Mouse (Mus musculus): ENCODE results near the gene Prkce. TPM values are rescaled to one million over a fixed set of nuclear protein-coding genes. Genes with fewer than 3 reads are reported as not detected.

The Prkce gene
- polyA plus RNA-seq, 1 experiment from 2014 or later = 6.7 TPM

GRCm38 (mm10) chr17:86286747-86287271 lies 119.2 kb downstream of the Prkce start:
- 63% methylated on average over 7 of the region's 7 CpGs for WGBS
- Histone ChIP-seq H3K9ac (no peak overlapping the region), H3K27me3 (no peaks in the 10 kb centered on the region), H3K36me3 (no peaks in the 10 kb centered on the region), H3K9me3 (no peaks in the 10 kb centered on the region), H3K4me2 (no peak overlapping the region), H3K27ac (no peak overlapping the region), H3K4me1 (peaks cover 24% of the 10 kb centered on the region), H3K4me3 (no peak overlapping the region)
- 0 out of 2 replicates have a peak, but pooled peaks have one; percentile 35 for ATAC-seq (ENCODE audit: borderline replicate concordance, extremely low read depth, low FRiP score, low TSS enrichment)

- Histone ChIP-seq H3K4me3 (no peak overlapping the region), H3K4me2 (no peak overlapping the region), H3K4me1 (peaks cover 16% of the 10 kb centered on the region; the same call in 1 of the 2 replicates), H3K36me3 (no peaks in the 10 kb centered on the region), H3K27me3 (no peaks in the 10 kb centered on the region), H3K9me3 (no peaks in the 10 kb centered on the region), H3K9ac (no peak overlapping the region), H3K27ac (no peak overlapping the region)
- no peak for ATAC-seq (ENCODE audit: borderline replicate concordance, extremely low read depth, low FRiP score, low TSS enrichment)
- 80% methylated on average over 6 of the region's 6 CpGs for WGBS
These were observed 125.1 kb downstream of the Prkce start for GRCm38 (mm10) chr17:86292711-86293110.

- 41% methylated on average over 8 of the region's 10 CpGs for WGBS
- H3K4me3 ChIP-seq = no peak overlapping the region; the same call in 1 of the 2 replicates
- ATAC-seq (ENCODE audit: borderline replicate concordance, extremely low read depth, low FRiP score, low TSS enrichment) = peak; percentile 48; the same call in 1 of the 2 replicates
These were observed 125.7 kb downstream of the Prkce start for GRCm38 (mm10) chr17:86293247-86293744.

GRCm38 (mm10) chr17:86299576-86299975 lies 132.0 kb downstream of the Prkce start:
- H3K4me1 ChIP-seq = peaks cover 36% of the 10 kb centered on the region
- no peaks in the 10 kb centered on the region for H3K27me3 ChIP-seq
- no peak overlapping the region for H3K27ac ChIP-seq
- no peak overlapping the region for H3K9ac ChIP-seq
- H3K36me3 ChIP-seq = no peaks in the 10 kb centered on the region
- H3K4me2 ChIP-seq = no peak overlapping the region
- no peak overlapping the region for H3K4me3 ChIP-seq
- ATAC-seq (ENCODE audit: borderline replicate concordance, extremely low read depth, low FRiP score, low TSS enrichment) = no peak
- 48% methylated on average over 3 of the region's 3 CpGs for WGBS
- no peaks in the 10 kb centered on the region for H3K9me3 ChIP-seq

More at GRCm38 (mm10) chr17:86293247-86293744, 125.7 kb downstream of the Prkce start:
- peaks cover 16% of the 10 kb centered on the region; the same call in 1 of the 2 replicates for H3K4me1 ChIP-seq
- H3K36me3 ChIP-seq = no peaks in the 10 kb centered on the region
- H3K27ac ChIP-seq = no peak overlapping the region
- H3K27me3 ChIP-seq = no peaks in the 10 kb centered on the region
- no peaks in the 10 kb centered on the region for H3K9me3 ChIP-seq
- H3K4me2 ChIP-seq = peak overlapping the region; percentile 32
- H3K9ac ChIP-seq = no peak overlapping the region

GRCm38 (mm10) chr17:86300774-86301595 lies 133.4 kb downstream of the Prkce start:
- Histone ChIP-seq H3K27ac (peak overlapping the region; percentile 84), H3K4me1 (peaks cover 44% of the 10 kb centered on the region), H3K9me3 (no peaks in the 10 kb centered on the region), H3K36me3 (no peaks in the 10 kb centered on the region), H3K4me3 (0 out of 2 replicates have a peak overlapping the region, but pooled peaks have one; percentile 7), H3K27me3 (no peaks in the 10 kb centered on the region), H3K4me2 (peak overlapping the region; percentile 41), H3K9ac (0 out of 2 replicates have a peak overlapping the region, but pooled peaks have one; percentile 10)
- peak; percentile 52; the same call in 1 of the 2 replicates for ATAC-seq (ENCODE audit: borderline replicate concordance, extremely low read depth, low FRiP score, low TSS enrichment)
- 39% methylated on average over 22 of the region's 22 CpGs for WGBS

- H3K9me3 ChIP-seq = no peaks in the 10 kb centered on the region
- H3K27me3 ChIP-seq = no peaks in the 10 kb centered on the region
- WGBS = 69% methylated on average over 11 of the region's 11 CpGs
- peak overlapping the region; percentile 78 for H3K27ac ChIP-seq
- no peak for ATAC-seq (ENCODE audit: borderline replicate concordance, extremely low read depth, low FRiP score, low TSS enrichment)
- H3K36me3 ChIP-seq = no peaks in the 10 kb centered on the region
- H3K4me3 ChIP-seq = no peak overlapping the region
- H3K9ac ChIP-seq = no peak overlapping the region
- no peak overlapping the region for H3K4me2 ChIP-seq
- H3K4me1 ChIP-seq = peaks cover 44% of the 10 kb centered on the region
These were observed 134.7 kb downstream of the Prkce start for GRCm38 (mm10) chr17:86302266-86302665.

- Histone ChIP-seq H3K4me1 (peaks cover 44% of the 10 kb centered on the region), H3K9me3 (no peaks in the 10 kb centered on the region), H3K4me3 (no peak overlapping the region), H3K4me2 (no peak overlapping the region), H3K27me3 (no peaks in the 10 kb centered on the region), H3K27ac (peak overlapping the region; percentile 78), H3K36me3 (no peaks in the 10 kb centered on the region), H3K9ac (no peak overlapping the region)
- 67% methylated on average over 14 of the region's 14 CpGs for WGBS
- ATAC-seq (ENCODE audit: borderline replicate concordance, extremely low read depth, low FRiP score, low TSS enrichment) = no peak
These were observed 135.3 kb downstream of the Prkce start for GRCm38 (mm10) chr17:86302861-86303331.

GRCm38 (mm10) chr17:86303401-86304243 lies 136.0 kb downstream of the Prkce start:
- Histone ChIP-seq H3K27me3 (no peaks in the 10 kb centered on the region), H3K36me3 (no peaks in the 10 kb centered on the region), H3K4me3 (no peak overlapping the region), H3K27ac (peak overlapping the region; percentile 51), H3K9ac (no peak overlapping the region), H3K9me3 (no peaks in the 10 kb centered on the region), H3K4me2 (no peak overlapping the region), H3K4me1 (peaks cover 44% of the 10 kb centered on the region)
- ATAC-seq (ENCODE audit: borderline replicate concordance, extremely low read depth, low FRiP score, low TSS enrichment) = 0 out of 2 replicates have a peak, but pooled peaks have one; percentile 16
- 43% methylated on average over 19 of the region's 19 CpGs for WGBS

- H3K36me3 ChIP-seq = no peaks in the 10 kb centered on the region
- H3K27me3 ChIP-seq = no peaks in the 10 kb centered on the region
- 50% methylated on average over 17 of the region's 17 CpGs for WGBS
- H3K9ac ChIP-seq = no peak overlapping the region
- H3K9me3 ChIP-seq = no peaks in the 10 kb centered on the region
- no peak overlapping the region for H3K27ac ChIP-seq
- H3K4me1 ChIP-seq = peaks cover 44% of the 10 kb centered on the region
- no peak overlapping the region for H3K4me2 ChIP-seq
- ATAC-seq (ENCODE audit: borderline replicate concordance, extremely low read depth, low FRiP score, low TSS enrichment) = no peak
- H3K4me3 ChIP-seq = no peak overlapping the region
These were observed 137.5 kb downstream of the Prkce start for GRCm38 (mm10) chr17:86304923-86305630.

GRCm38 (mm10) chr17:86306161-86306560 lies 138.6 kb downstream of the Prkce start:
- ATAC-seq (ENCODE audit: borderline replicate concordance, extremely low read depth, low FRiP score, low TSS enrichment) = no peak
- no peak overlapping the region for H3K4me2 ChIP-seq

More at GRCm38 (mm10) chr17:86306161-86306560, 138.6 kb downstream of the Prkce start:
- Histone ChIP-seq H3K27ac (no peak overlapping the region), H3K9me3 (no peaks in the 10 kb centered on the region), H3K36me3 (no peaks in the 10 kb centered on the region), H3K27me3 (no peaks in the 10 kb centered on the region), H3K9ac (no peak overlapping the region), H3K4me1 (peaks cover 38% of the 10 kb centered on the region), H3K4me3 (no peak overlapping the region)
- WGBS = 85% methylated on average over 7 of the region's 7 CpGs
